Mouse (Mus musculus) heart, postnatal 0 days (tissue): ENCODE measurements at regions not wholly inside any gene's neighbourhood (a gene's known extent, or its start where the extent isn't known, plus 50 kb on each side); places are given as distances from the start of the nearest gene placed in this dataset.

Experiments used
- CTCF ChIP-seq: IDR thresholded peaks from 2 replicates; pipeline ENCODE4 v1.5.1; 2016; ENCODE audit warnings: antibody characterized with exemption, control low read depth, low read depth
- EP300 ChIP-seq: IDR thresholded peaks from 2 replicates; pipeline ENCODE4 v1.6.1; 2016; ENCODE audit warnings: antibody characterized with exemption, low read depth

GRCm38 (mm10) chr16:72088053-72088452, 220.1 kb upstream of the Robo1 start:
- TF ChIP-seq CTCF (no peak), EP300 (no peak)
